Mouse (Mus musculus): ENCODE results near the gene Rhox8. TPM values are rescaled to one million over a fixed set of nuclear protein-coding genes. Genes with fewer than 3 reads are reported as not detected.

Rhox8 gene
- polyA plus RNA-seq (2017; shearing (Covaris generic)), result not detected

GRCm38 (mm10) chrX:37878844-37879243 is at the start of gene Rhox8:
TSS of gene Rhox8 (minus strand) at chrX:37878944.

GRCm38 (mm10) chrX:37901670-37902069 is 22.9 kb upstream of the Rhox8 start, which contains the start of gene Rhox9:
TSS of gene Rhox9 (minus strand) at chrX:37901770.

DNA sequence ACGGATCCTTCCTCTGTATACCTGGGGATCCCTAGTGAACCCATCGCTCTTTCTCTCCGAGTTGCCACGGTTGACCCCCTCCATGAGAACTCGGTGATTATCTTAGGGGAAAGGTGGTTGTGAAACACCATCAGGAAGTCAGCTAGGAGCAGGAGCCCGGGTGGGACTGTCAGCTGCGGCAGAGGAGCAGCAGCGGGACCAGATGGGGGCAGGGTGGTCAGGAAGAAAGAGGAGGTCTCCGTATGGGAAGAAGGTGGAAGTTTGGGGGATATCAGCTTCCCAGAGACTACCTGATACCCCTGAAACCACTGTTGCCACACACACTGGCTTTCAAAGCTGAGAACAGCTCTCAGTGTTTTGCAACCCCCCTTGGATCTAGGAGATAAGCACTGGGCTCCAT is 18.4 kb upstream of the Rhox8 start, which contains the start of gene Rhox7b:
Gene Rhox7b, minus strand, starts transcription at position 101 of the 400 bp plus-strand sequence.

GRCm38 (mm10) chrX:37831386-37831785 is 47.4 kb downstream of the Rhox8 start, which contains the start of gene Rhox7a:
TSS of gene Rhox7a (plus strand) at chrX:37831686.

DNA sequence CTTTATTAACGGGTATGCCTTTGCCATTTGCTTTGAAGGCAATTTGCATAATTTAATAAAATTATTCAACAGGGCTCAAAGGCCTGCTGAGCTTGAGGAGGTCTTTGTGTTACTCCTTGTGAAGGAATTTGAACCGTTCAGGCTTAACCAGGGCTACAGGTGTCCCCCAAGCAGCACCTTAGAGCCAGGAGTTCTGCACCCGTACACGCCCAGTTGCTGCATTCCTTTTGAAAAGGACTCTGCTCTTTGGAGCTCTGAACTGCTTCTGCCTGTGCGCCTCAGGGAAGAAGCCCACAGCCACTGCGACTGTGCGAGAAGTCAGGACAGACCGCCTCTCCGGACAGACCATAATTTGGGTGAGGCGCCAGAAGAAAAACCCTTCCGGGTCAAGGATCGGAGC is 52.1 kb downstream of the Rhox8 start, which contains the start of gene Rhox6:
Gene Rhox6, plus strand, starts transcription at position 301 of the 400 bp plus-strand sequence.

Other genes with a start within 250 kb of the Rhox8 start
- gene Rhox2g, start 235.5 kb downstream of the Rhox8 start, polyA plus RNA-seq (2017; shearing (Covaris generic)), result not detected
- gene Rhox4g, start 227.6 kb downstream of the Rhox8 start, polyA plus RNA-seq (2017; shearing (Covaris generic)), result not detected
- not detected for gene Rhox3h, start 210.2 kb downstream of the Rhox8 start, polyA plus RNA-seq (2017; shearing (Covaris generic))
- gene Rhox2h, start 205.7 kb downstream of the Rhox8 start, polyA plus RNA-seq (2017; shearing (Covaris generic)), result not detected
- gene Rhox5, start 74.1 kb downstream of the Rhox8 start, polyA plus RNA-seq (2017; shearing (Covaris generic)), result not detected
- not detected for gene Rhox6, start 52.0 kb downstream of the Rhox8 start, polyA plus RNA-seq (2017; shearing (Covaris generic))
- gene Rhox7a, start 47.3 kb downstream of the Rhox8 start, polyA plus RNA-seq (2017; shearing (Covaris generic)), result not detected
- not detected for gene Rhox7b, start 18.3 kb upstream of the Rhox8 start, polyA plus RNA-seq (2017; shearing (Covaris generic))
- gene Rhox9, start 22.8 kb upstream of the Rhox8 start, polyA plus RNA-seq (2017; shearing (Covaris generic)), result not detected
- gene Btg1-ps1, start 139.9 kb upstream of the Rhox8 start, polyA plus RNA-seq (2017; shearing (Covaris generic)), result not detected
- not detected for gene Btg1-ps2, start 164.2 kb upstream of the Rhox8 start, polyA plus RNA-seq (2017; shearing (Covaris generic))
- gene Rhox10, start 187.5 kb upstream of the Rhox8 start, polyA plus RNA-seq (2017; shearing (Covaris generic)), result not detected
- gene Rhox11, start 206.2 kb upstream of the Rhox8 start, polyA plus RNA-seq (2017; shearing (Covaris generic)), result not detected
- gene Rhox12, start 232.0 kb upstream of the Rhox8 start, polyA plus RNA-seq (2017; shearing (Covaris generic)), result not detected
- gene Rhox13, start 242.3 kb upstream of the Rhox8 start, polyA plus RNA-seq (2017; shearing (Covaris generic)), result not detected